Mouse (Mus musculus) ZHBTc4 (cell line): ENCODE results near the gene Krtap9-3.
A peak's percentile ranks its signal among the peaks of the same experiment; 100 is the strongest.

ENCODE experiments used
- DNase-seq: peaks from one replicate; pipeline ENCODE4 v3.0.0-alpha.2; 2011; ENCODE audit warnings: low read depth, low spot score

Krtap9-3 gene

GRCm38 (mm10) chr11:99566530-99566929 is 31.4 kb downstream of the Krtap9-3 start, which contains the start of gene Krtap3-1:
TSS of gene Krtap3-1 (minus strand) at chr11:99566630.
- no peak for DNase-seq

- DNase-seq: no peak
Observed at GRCm38 (mm10) chr11:99562580-99562979, 35.3 kb downstream of the Krtap9-3 start.

- DNase-seq: no peak
Observed at GRCm38 (mm10) chr11:99559366-99559765, 38.5 kb downstream of the Krtap9-3 start, which contains the start of gene Gm11939. TSS of gene Gm11939 (minus strand) at chr11:99559466.

GRCm38 (mm10) chr11:99557976-99558745 is 39.7 kb downstream of the Krtap9-3 start:
- DNase-seq: no peak

GRCm38 (mm10) chr11:99556753-99557152 is 41.2 kb downstream of the Krtap9-3 start, which contains the start of gene Krtap3-2:
TSS of gene Krtap3-2 (minus strand) at chr11:99556853.
- no peak for DNase-seq

- DNase-seq: no peak
Observed at GRCm38 (mm10) chr11:99556195-99556594, 41.7 kb downstream of the Krtap9-3 start.

- no peak for DNase-seq
Observed at GRCm38 (mm10) chr11:99550765-99551164, 47.1 kb downstream of the Krtap9-3 start, which contains the start of gene Krtap3-3. TSS of gene Krtap3-3 (minus strand) at chr11:99550865.

GRCm38 (mm10) chr11:99547892-99548291 is 50.0 kb downstream of the Krtap9-3 start:
- peak; percentile 33 for DNase-seq
